Mouse (Mus musculus): ENCODE measurements at regions not wholly inside any gene's neighbourhood (a gene's known extent, or its start where the extent isn't known, plus 50 kb on each side); places are given as distances from the start of the nearest gene placed in this dataset.

DNA sequence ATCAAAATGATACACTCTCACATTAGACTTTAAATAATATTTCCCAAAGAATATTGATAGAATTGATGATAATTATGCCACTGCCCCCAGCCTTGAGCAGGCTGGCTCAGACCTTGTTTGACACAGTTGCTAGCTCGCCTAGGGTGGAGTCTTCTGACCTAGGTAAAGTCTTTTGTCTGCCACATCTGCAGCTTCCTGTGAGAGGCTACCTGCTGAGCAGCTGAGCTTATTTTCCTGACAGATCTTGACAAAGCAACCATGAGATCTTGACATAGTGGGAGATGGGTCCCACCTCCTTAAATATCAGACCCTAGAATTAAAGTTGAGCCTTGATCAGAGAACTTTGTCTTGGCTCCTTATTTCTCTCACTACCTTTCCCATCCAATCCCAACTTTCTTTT, 500.2 kb upstream of the Slc8a1 start:
- TF ChIP-seq CTCF (IDR thresholded peaks at IDR 0.05; ENCODE audit: low read depth) (no peak), EP300 (IDR thresholded peaks at IDR 0.05; ENCODE audit: low read depth) (no peak)

Data from liver, embryonic 14.5 days (tissue).